Mouse (Mus musculus): ENCODE measurements around the gene Iqschfp.

GRCm38 (mm10) chr3:67959672-67960071 is 67.6 kb downstream of the Iqschfp start:
- no peak for TF ChIP-seq CTCF (IDR thresholded peaks at IDR 0.05; ENCODE audit: borderline replicate concordance, control insufficient read depth, extremely low read depth, insufficient read depth, low read length, poor library complexity)
- no peak for TF ChIP-seq POLR2A (IDR thresholded peaks at IDR 0.05; ENCODE audit: control insufficient read depth, extremely low read depth, insufficient read depth, low read length, poor library complexity)

All from thymus, adult 2 months (tissue).